Mouse (Mus musculus) hindbrain, embryonic 12.5 days (tissue): Measurements from ENCODE around the gene Mdn1. TPM values are rescaled to one million over a fixed set of nuclear protein-coding genes. Genes with fewer than 3 reads are reported as not detected.

Experiments used
- ATAC-seq: fragments of 200-750 bp; cut with Nextera tagmentation; 2 replicates; pipeline ENCODE4 v1.8.0; 2017; ENCODE audit warnings: moderate TSS enrichment; ENCODE audit not compliant: low FRiP score
- H3K27ac ChIP-seq: fragments of 300-500 bp; sonication (generic); 2 replicates; pipeline ENCODE4 v1.5.1; 2016; ENCODE audit warnings: mild to moderate bottlenecking
- H3K27me3 ChIP-seq: fragments of 300-500 bp; sonication (generic); 2 replicates; pipeline ENCODE4 v1.6.1; 2016; ENCODE audit warnings: mild to moderate bottlenecking
- H3K36me3 ChIP-seq: fragments of 300-500 bp; sonication (generic); 2 replicates; pipeline ENCODE4 v1.6.1; 2016; ENCODE audit warnings: mild to moderate bottlenecking
- H3K4me1 ChIP-seq: fragments of 300-500 bp; sonication (generic); 2 replicates; pipeline ENCODE4 v1.6.1; 2016
- H3K4me2 ChIP-seq: fragments of 300-500 bp; sonication (generic); replicated peaks from 2 replicates; pipeline ENCODE4 v1.6.1; 2016; ENCODE audit warnings: mild to moderate bottlenecking
- H3K4me3 ChIP-seq: fragments of 300-500 bp; sonication (generic); 2 replicates; pipeline ENCODE4 v1.5.1; 2016; ENCODE audit warnings: mild to moderate bottlenecking
- H3K9ac ChIP-seq: fragments of 300-500 bp; sonication (generic); 2 replicates; pipeline ENCODE4 v1.6.1; 2016; ENCODE audit warnings: mild to moderate bottlenecking, moderate library complexity
- H3K9me3 ChIP-seq: fragments of 300-500 bp; sonication (generic); replicated peaks from 2 replicates; pipeline ENCODE4 v1.6.1; 2016; ENCODE audit warnings: mild to moderate bottlenecking
- WGBS: fragments of 180-500 bp; shearing (Covaris S2); methylation state at CpG from one replicate; pipeline ENCODE4 v1.1.7; 2016; 5-methylcytosine and 5-hydroxymethylcytosine counted together
- polyA plus RNA-seq: library from polyadenylated mRNA; unstranded; fragments of >200 nt; fragmentation: Nextera tagmentation; extraction: Ambion mirVana; gene quantifications from 2 replicates; pipeline ENCODE4 v1.2.1, GENCODE M21; 2016

The Mdn1 gene
- polyA plus RNA-seq, 1 experiment from 2014 or later: 17.5 TPM

DNA sequence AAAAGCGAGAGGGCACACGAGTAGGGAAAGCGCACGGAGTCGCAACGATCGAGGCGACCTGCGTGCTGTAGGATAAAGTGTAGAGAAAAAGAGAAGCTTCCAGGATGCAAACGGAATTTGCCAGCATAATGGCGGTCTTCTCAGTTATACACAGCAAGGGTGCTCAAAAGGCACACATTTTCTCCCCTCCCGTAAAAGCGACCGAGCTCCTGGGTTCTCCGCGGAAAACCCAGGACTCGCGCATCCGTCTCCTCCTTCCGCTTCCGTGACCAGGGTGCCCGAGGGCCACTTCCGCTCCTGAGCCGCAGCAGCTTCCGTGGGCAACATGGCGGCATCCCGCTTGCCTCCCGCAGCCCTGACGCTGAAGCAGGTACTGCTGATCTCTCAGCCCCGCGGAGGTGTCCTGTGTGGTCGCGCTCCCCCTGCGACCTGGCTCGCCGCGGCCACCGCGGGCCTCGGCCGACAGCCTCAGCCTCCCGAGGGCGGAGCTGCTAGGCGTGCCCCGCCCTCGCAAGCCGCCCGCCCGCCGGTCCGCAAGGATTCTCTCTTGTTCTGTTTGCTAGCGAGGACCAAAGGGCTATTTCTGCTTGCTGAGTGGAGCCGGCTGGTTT is 143.2 kb downstream of the Mdn1 start, which contains the start of gene Lyrm2:
TSS of gene Lyrm2 (plus strand) at position 288 of the 611 bp plus-strand sequence.
- no peaks in the 10 kb centered on the region for H3K27me3 ChIP-seq
- H3K9ac ChIP-seq: peak within 1 kb of the TSS; percentile 92
- H3K4me2 ChIP-seq: peak within 1 kb of the TSS; percentile 73
- no peaks in the 10 kb centered on the region for H3K9me3 ChIP-seq
- peaks cover 11% of the 10 kb centered on the region for H3K4me1 ChIP-seq
- peak within 1 kb of the TSS; percentile 99 for H3K27ac ChIP-seq
- peak; percentile 95 for ATAC-seq
- H3K36me3 ChIP-seq: peaks cover 2% of the 10 kb centered on the region; the same call in 1 of the 2 replicates
- H3K4me3 ChIP-seq: peak within 1 kb of the TSS; percentile 83
- under 1% methylated on average over 53 of the region's 53 CpGs for WGBS

DNA sequence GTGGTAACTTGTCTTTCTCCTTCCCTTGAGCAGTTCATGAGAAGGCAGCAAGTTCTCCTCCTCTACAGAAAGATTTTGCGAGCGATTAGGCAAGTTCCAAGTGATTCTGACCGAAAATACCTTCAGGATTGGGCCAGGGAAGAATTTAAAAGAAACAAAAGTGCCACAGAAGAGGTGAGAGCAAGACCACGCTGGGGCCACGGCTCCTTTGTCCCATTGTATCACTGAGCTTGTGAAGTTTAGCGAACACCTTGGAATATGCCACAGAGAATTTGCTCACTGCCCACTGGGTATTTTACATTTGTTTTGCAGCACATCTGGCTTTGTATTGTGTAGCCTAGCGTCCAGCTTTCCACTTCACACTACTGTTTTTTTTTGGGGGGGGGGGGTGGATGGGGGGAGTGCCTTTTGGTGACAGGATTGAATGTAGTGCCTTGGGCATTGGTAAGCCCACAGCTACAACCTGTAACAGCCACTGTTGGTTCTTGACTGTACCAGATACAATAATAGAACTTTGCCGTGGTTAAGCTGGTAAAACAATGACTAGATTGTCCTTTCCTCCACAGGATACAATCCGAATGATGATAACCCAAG is 143.8 kb downstream of the Mdn1 start:
- Histone ChIP-seq H3K4me3 (peak overlapping the region; percentile 83), H3K9me3 (no peaks in the 10 kb centered on the region), H3K36me3 (peaks cover 4% of the 10 kb centered on the region; the same call in 1 of the 2 replicates), H3K27ac (peak overlapping the region; percentile 99), H3K9ac (peak overlapping the region; percentile 92), H3K4me1 (peaks cover 11% of the 10 kb centered on the region), H3K27me3 (no peaks in the 10 kb centered on the region), H3K4me2 (peak overlapping the region; percentile 73)
- 11% methylated on average over 9 of the region's 9 CpGs for WGBS
- peak; percentile 58 for ATAC-seq

DNA sequence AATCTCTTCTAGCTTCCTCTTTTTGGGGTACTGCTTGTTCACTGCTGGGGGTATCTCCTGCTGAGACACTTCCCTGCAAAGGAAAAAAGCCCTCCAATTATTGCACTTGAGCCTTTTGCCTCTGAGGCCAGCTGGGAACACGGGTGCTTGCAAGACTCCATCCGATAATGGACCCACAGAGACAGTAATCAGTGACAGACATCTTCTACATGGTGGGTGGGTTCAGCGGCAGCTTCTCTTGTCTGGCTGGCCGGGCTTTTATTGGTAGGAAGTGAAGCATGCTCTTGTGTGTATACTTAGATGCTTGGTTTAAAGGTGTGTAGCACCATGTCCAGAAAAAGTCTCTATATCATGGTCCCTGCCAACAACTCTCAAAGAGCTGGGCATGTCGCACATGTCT is 160.6 kb downstream of the Mdn1 start:
- no peak overlapping the region for H3K9ac ChIP-seq
- no peaks in the 10 kb centered on the region for H3K9me3 ChIP-seq
- peaks cover 35% of the 10 kb centered on the region for H3K36me3 ChIP-seq
- H3K4me2 ChIP-seq: no peak overlapping the region
- no peaks in the 10 kb centered on the region for H3K27me3 ChIP-seq
- H3K4me1 ChIP-seq: no peaks in the 10 kb centered on the region
- WGBS: 63% methylated on average over 5 of the region's 5 CpGs
- no peak overlapping the region for H3K4me3 ChIP-seq
- no peak for ATAC-seq
- H3K27ac ChIP-seq: no peak overlapping the region

DNA sequence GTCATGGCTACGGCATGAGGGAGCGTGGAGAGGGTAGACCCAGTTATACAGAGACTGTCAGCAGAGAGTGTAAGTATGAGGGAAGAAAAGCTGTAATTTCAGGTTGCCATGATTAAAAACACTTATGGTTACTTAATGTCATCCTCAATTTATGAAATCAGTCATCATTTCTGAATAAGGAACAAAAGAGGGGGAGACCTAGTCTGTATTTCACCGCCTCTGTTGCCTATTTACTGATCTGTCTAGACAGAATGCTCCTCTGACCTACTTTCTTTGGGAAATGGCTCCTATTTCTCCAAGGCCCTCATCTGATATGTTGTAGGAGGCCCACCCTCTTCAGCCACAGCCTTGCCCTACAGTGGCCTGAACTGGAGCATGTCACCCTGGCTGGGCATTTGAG is 163.8 kb downstream of the Mdn1 start:
- no peak overlapping the region for H3K27ac ChIP-seq
- peaks cover 29% of the 10 kb centered on the region for H3K36me3 ChIP-seq
- no peak overlapping the region for H3K4me3 ChIP-seq
- no peaks in the 10 kb centered on the region for H3K27me3 ChIP-seq
- 92% methylated on average over 3 of the region's 3 CpGs for WGBS
- no peak for ATAC-seq
- no peak overlapping the region for H3K4me2 ChIP-seq
- H3K9me3 ChIP-seq: no peaks in the 10 kb centered on the region
- H3K4me1 ChIP-seq: no peaks in the 10 kb centered on the region
- no peak overlapping the region for H3K9ac ChIP-seq

DNA sequence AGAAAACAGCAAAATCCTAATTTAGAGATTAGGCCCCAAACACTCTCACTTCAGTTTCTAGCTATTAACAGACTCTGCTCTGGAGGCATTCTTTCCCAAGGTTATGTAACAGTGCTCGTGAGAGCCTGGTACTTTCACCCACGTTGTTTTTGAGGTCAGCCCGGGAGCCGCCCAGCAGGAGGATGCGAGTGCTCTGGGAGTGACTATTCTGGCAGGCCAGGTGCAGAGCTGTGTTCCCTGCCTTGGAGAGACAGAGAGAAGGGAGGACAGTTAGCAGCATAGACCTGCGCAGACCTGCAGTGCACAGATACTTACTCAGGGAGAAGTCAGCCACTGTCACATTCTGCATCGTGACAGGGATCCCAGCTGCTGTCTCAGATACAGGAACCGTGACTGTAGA is 167.3 kb downstream of the Mdn1 start:
- peaks cover 12% of the 10 kb centered on the region for H3K36me3 ChIP-seq
- H3K27me3 ChIP-seq: no peaks in the 10 kb centered on the region
- H3K4me1 ChIP-seq: no peaks in the 10 kb centered on the region
- H3K9ac ChIP-seq: no peak overlapping the region
- H3K9me3 ChIP-seq: no peaks in the 10 kb centered on the region
- no peak overlapping the region for H3K4me3 ChIP-seq
- no peak overlapping the region for H3K4me2 ChIP-seq
- ATAC-seq: no peak
- H3K27ac ChIP-seq: no peak overlapping the region
- 62% methylated on average over 8 of the region's 8 CpGs for WGBS

Other genes with a start within 250 kb of the Mdn1 start
- gene Gja10, start 54.4 kb upstream of the Mdn1 start, polyA plus RNA-seq: not detected in 2 replicates
- 51.4 and 55.9 TPM in 2 replicates for gene Casp8ap2, start 41.7 kb upstream of the Mdn1 start, polyA plus RNA-seq
- 162 and 169 TPM in 2 replicates for gene Lyrm2, start 143.1 kb downstream of the Mdn1 start, polyA plus RNA-seq